Mouse (Mus musculus) erythroblast, embryonic 14.5 days (primary cell): ENCODE data around the gene Sertad1.

Experiments used
- GATA1 ChIP-seq: IDR thresholded peaks from 2 replicates; pipeline ENCODE4 v1.6.1; 2012; ENCODE audit warnings: low read length, inconsistent platforms, mixed read lengths
- TAL1 ChIP-seq: IDR thresholded peaks from 3 replicates; pipeline ENCODE4 v1.6.1; 2012; ENCODE audit warnings: low read length, inconsistent platforms, mixed read lengths

DNA sequence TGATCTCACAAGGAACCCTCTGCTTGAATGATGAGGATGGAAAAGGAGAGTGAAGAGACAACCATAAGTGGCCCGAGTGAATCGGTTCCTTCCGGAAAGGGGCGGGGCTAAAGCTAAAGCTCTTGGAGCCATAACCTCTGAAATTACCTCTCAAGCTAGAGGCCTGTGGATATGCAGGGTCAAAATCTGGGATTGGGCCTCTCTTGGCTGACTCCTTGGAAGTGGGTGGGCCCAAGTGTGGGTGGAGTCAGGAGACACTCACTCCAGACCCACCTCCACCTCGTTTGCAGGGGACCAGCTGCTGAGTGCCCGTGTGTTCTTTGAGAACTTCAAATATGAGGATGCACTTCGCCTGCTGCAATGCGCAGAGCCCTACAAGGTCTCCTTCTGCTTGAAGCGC, 28.3 kb downstream of the Sertad1 start:
- TF ChIP-seq GATA1 (no peak), TAL1 (no peak)
